Mouse (Mus musculus): ENCODE measurements around the gene Pbld2. TPM values are rescaled to one million over a fixed set of nuclear protein-coding genes. Genes with fewer than 3 reads are reported as not detected.

Gene Pbld2
- polyA plus RNA-seq, 1 experiment from 2014 or later = 1.2 TPM

GRCm38 (mm10) chr10:63027376-63028161 lies 3.5 kb downstream of the Pbld2 start:
- H3K9me3 ChIP-seq (ENCODE audit: control insufficient read depth, low read length) = no peaks in the 10 kb centered on the region
- H3K27me3 ChIP-seq (replicated peaks; ENCODE audit: control insufficient read depth, insufficient read depth, low read length) = no peaks in the 10 kb centered on the region
- H3K27ac ChIP-seq (ENCODE audit: low read depth, low read length) = no peak overlapping the region
- no peak overlapping the region for H3K4me3 ChIP-seq (ENCODE audit: low read depth, low read length)
- H3K4me1 ChIP-seq (replicated peaks; ENCODE audit: control insufficient read depth, insufficient read depth, low read length) = peaks cover 4% of the 10 kb centered on the region; the same call in 1 of the 2 replicates
- DNase-seq (ENCODE audit: low spot score) (no peak), ATAC-seq (replicated peaks; ENCODE audit: low FRiP score) (no peak)
- no peak overlapping the region for H3K9ac ChIP-seq (ENCODE audit: low read depth, low read length)
- H3K36me3 ChIP-seq (ENCODE audit: control insufficient read depth, insufficient read depth, low read length) = no peaks in the 10 kb centered on the region
- WGBS = 90% methylated on average over 10 of the region's 10 CpGs
- no peak overlapping the region for H3K4me2 ChIP-seq

- no peaks in the 10 kb centered on the region for H3K36me3 ChIP-seq (ENCODE audit: control insufficient read depth, insufficient read depth, low read length)
- H3K9me3 ChIP-seq (ENCODE audit: control insufficient read depth, low read length) = no peaks in the 10 kb centered on the region
- no peak overlapping the region for H3K9ac ChIP-seq (ENCODE audit: low read depth, low read length)
- DNase-seq (ENCODE audit: low spot score) (no peak), ATAC-seq (replicated peaks; ENCODE audit: low FRiP score) (no peak)
- WGBS = 87% methylated on average over 4 of the region's 4 CpGs
- no peak overlapping the region for H3K27ac ChIP-seq (ENCODE audit: low read depth, low read length)
- H3K27me3 ChIP-seq (replicated peaks; ENCODE audit: control insufficient read depth, insufficient read depth, low read length) = no peaks in the 10 kb centered on the region
- no peak overlapping the region for H3K4me2 ChIP-seq
- H3K4me3 ChIP-seq (ENCODE audit: low read depth, low read length) = no peak overlapping the region
- H3K4me1 ChIP-seq (replicated peaks; ENCODE audit: control insufficient read depth, insufficient read depth, low read length) = peaks cover 4% of the 10 kb centered on the region; the same call in 1 of the 2 replicates
Measured at GRCm38 (mm10) chr10:63028396-63028795, 4.3 kb downstream of the Pbld2 start.

GRCm38 (mm10) chr10:63032267-63032666 lies 8.2 kb downstream of the Pbld2 start:
- H3K27ac ChIP-seq (ENCODE audit: low read depth, low read length) = no peak overlapping the region
- no peak for ATAC-seq (replicated peaks; ENCODE audit: low FRiP score)
- DNase-seq (ENCODE audit: low spot score) = no peak
- H3K36me3 ChIP-seq (ENCODE audit: control insufficient read depth, insufficient read depth, low read length) = no peaks in the 10 kb centered on the region
- H3K4me3 ChIP-seq (ENCODE audit: low read depth, low read length) = no peak overlapping the region
- no peaks in the 10 kb centered on the region for H3K9me3 ChIP-seq (ENCODE audit: control insufficient read depth, low read length)
- H3K27me3 ChIP-seq (replicated peaks; ENCODE audit: control insufficient read depth, insufficient read depth, low read length) = no peaks in the 10 kb centered on the region
- WGBS = 80% methylated on average over 3 of the region's 3 CpGs
- H3K4me1 ChIP-seq (replicated peaks; ENCODE audit: control insufficient read depth, insufficient read depth, low read length) = no peaks in the 10 kb centered on the region
- H3K4me2 ChIP-seq = no peak overlapping the region
- H3K9ac ChIP-seq (ENCODE audit: low read depth, low read length) = no peak overlapping the region

- H3K4me1 ChIP-seq (replicated peaks; ENCODE audit: control insufficient read depth, insufficient read depth, low read length) = no peaks in the 10 kb centered on the region
- H3K27me3 ChIP-seq (replicated peaks; ENCODE audit: control insufficient read depth, insufficient read depth, low read length) = no peaks in the 10 kb centered on the region
- 72% methylated on average over 3 of the region's 3 CpGs for WGBS
- no peak overlapping the region for H3K9ac ChIP-seq (ENCODE audit: low read depth, low read length)
- no peak overlapping the region for H3K4me2 ChIP-seq
- no peak overlapping the region for H3K27ac ChIP-seq (ENCODE audit: low read depth, low read length)
- no peak overlapping the region for H3K4me3 ChIP-seq (ENCODE audit: low read depth, low read length)
- no peak for DNase-seq (ENCODE audit: low spot score)
- H3K36me3 ChIP-seq (ENCODE audit: control insufficient read depth, insufficient read depth, low read length) = no peaks in the 10 kb centered on the region
- H3K9me3 ChIP-seq (ENCODE audit: control insufficient read depth, low read length) = no peaks in the 10 kb centered on the region
- ATAC-seq (replicated peaks; ENCODE audit: low FRiP score) = no peak
Measured at GRCm38 (mm10) chr10:63032956-63033355, 8.8 kb downstream of the Pbld2 start.

- Histone ChIP-seq H3K27me3 (replicated peaks; ENCODE audit: control insufficient read depth, insufficient read depth, low read length) (no peaks in the 10 kb centered on the region), H3K36me3 (ENCODE audit: control insufficient read depth, insufficient read depth, low read length) (no peaks in the 10 kb centered on the region), H3K4me2 (no peak overlapping the region), H3K9me3 (ENCODE audit: control insufficient read depth, low read length) (no peaks in the 10 kb centered on the region), H3K4me3 (ENCODE audit: low read depth, low read length) (no peak overlapping the region), H3K9ac (ENCODE audit: low read depth, low read length) (no peak overlapping the region), H3K27ac (ENCODE audit: low read depth, low read length) (no peak overlapping the region), H3K4me1 (replicated peaks; ENCODE audit: control insufficient read depth, insufficient read depth, low read length) (no peaks in the 10 kb centered on the region)
- 78% methylated on average over 14 of the region's 14 CpGs for WGBS
- DNase-seq (ENCODE audit: low spot score) = no peak
- ATAC-seq (replicated peaks; ENCODE audit: low FRiP score) = no peak
Measured at GRCm38 (mm10) chr10:63038571-63039320, 14.6 kb downstream of the Pbld2 start.

GRCm38 (mm10) chr10:63039867-63040628 lies 15.9 kb downstream of the Pbld2 start:
- no peaks in the 10 kb centered on the region for H3K4me1 ChIP-seq (replicated peaks; ENCODE audit: control insufficient read depth, insufficient read depth, low read length)
- WGBS = 73% methylated on average over 5 of the region's 5 CpGs
- H3K27me3 ChIP-seq (replicated peaks; ENCODE audit: control insufficient read depth, insufficient read depth, low read length) = no peaks in the 10 kb centered on the region
- no peak overlapping the region for H3K4me2 ChIP-seq
- ATAC-seq (replicated peaks; ENCODE audit: low FRiP score) (no peak), DNase-seq (ENCODE audit: low spot score) (no peak)
- no peak overlapping the region for H3K27ac ChIP-seq (ENCODE audit: low read depth, low read length)
- no peaks in the 10 kb centered on the region for H3K9me3 ChIP-seq (ENCODE audit: control insufficient read depth, low read length)
- no peak overlapping the region for H3K9ac ChIP-seq (ENCODE audit: low read depth, low read length)
- no peaks in the 10 kb centered on the region for H3K36me3 ChIP-seq (ENCODE audit: control insufficient read depth, insufficient read depth, low read length)
- no peak overlapping the region for H3K4me3 ChIP-seq (ENCODE audit: low read depth, low read length)

GRCm38 (mm10) chr10:63043154-63043553 lies 19.0 kb downstream of the Pbld2 start:
- no peak for ATAC-seq (replicated peaks; ENCODE audit: low FRiP score)
- H3K4me1 ChIP-seq (replicated peaks; ENCODE audit: control insufficient read depth, insufficient read depth, low read length) = no peaks in the 10 kb centered on the region
- H3K4me3 ChIP-seq (ENCODE audit: low read depth, low read length) = no peak overlapping the region
- no peaks in the 10 kb centered on the region for H3K9me3 ChIP-seq (ENCODE audit: control insufficient read depth, low read length)
- no peak overlapping the region for H3K4me2 ChIP-seq
- no peak for DNase-seq (ENCODE audit: low spot score)
- H3K36me3 ChIP-seq (ENCODE audit: control insufficient read depth, insufficient read depth, low read length) = no peaks in the 10 kb centered on the region
- no peak overlapping the region for H3K9ac ChIP-seq (ENCODE audit: low read depth, low read length)
- H3K27me3 ChIP-seq (replicated peaks; ENCODE audit: control insufficient read depth, insufficient read depth, low read length) = no peaks in the 10 kb centered on the region
- WGBS = 62% methylated on average over 3 of the region's 3 CpGs
- H3K27ac ChIP-seq (ENCODE audit: low read depth, low read length) = no peak overlapping the region

GRCm38 (mm10) chr10:63047751-63048150 lies 23.6 kb downstream of the Pbld2 start:
- DNase-seq (ENCODE audit: low spot score) (no peak), ATAC-seq (replicated peaks; ENCODE audit: low FRiP score) (no peak)
- Histone ChIP-seq H3K9me3 (ENCODE audit: control insufficient read depth, low read length) (no peaks in the 10 kb centered on the region), H3K9ac (ENCODE audit: low read depth, low read length) (no peak overlapping the region), H3K4me2 (no peak overlapping the region), H3K4me3 (ENCODE audit: low read depth, low read length) (no peak overlapping the region), H3K36me3 (ENCODE audit: control insufficient read depth, insufficient read depth, low read length) (no peaks in the 10 kb centered on the region), H3K27ac (ENCODE audit: low read depth, low read length) (no peak overlapping the region), H3K27me3 (replicated peaks; ENCODE audit: control insufficient read depth, insufficient read depth, low read length) (no peaks in the 10 kb centered on the region), H3K4me1 (replicated peaks; ENCODE audit: control insufficient read depth, insufficient read depth, low read length) (no peaks in the 10 kb centered on the region)
- WGBS = 85% methylated on average over 8 of the region's 8 CpGs

Measured in liver, embryonic 11.5 days (tissue).